Mouse (Mus musculus) retina, postnatal 7 days (tissue): ENCODE results near the gene Oas3.
A peak's percentile ranks its signal among the peaks of the same experiment; 100 is the strongest.

Experiments used
- DNase-seq: peaks from one replicate; pipeline ENCODE4 v3.0.0-alpha.2; 2012; ENCODE audit warnings: low read depth, low spot score

The Oas3 gene

GRCm38 (mm10) chr5:120752786-120753185 is 24.7 kb downstream of the Oas3 start:
- DNase-seq: no peak

GRCm38 (mm10) chr5:120751206-120751605 is 26.3 kb downstream of the Oas3 start:
- no peak for DNase-seq

GRCm38 (mm10) chr5:120749688-120750087 is 27.8 kb downstream of the Oas3 start, which contains the start of gene Oas2:
Gene Oas2, minus strand, starts transcription at chr5:120749853.
- no peak for DNase-seq

- peak; percentile 62 for DNase-seq
These were observed 31.0 kb downstream of the Oas3 start for GRCm38 (mm10) chr5:120746451-120746850.

- peak; percentile 33 for DNase-seq
These were observed 35.3 kb downstream of the Oas3 start for GRCm38 (mm10) chr5:120742125-120742524.

GRCm38 (mm10) chr5:120734380-120734990 is 43.0 kb downstream of the Oas3 start:
- no peak for DNase-seq

- no peak for DNase-seq
These were observed 43.8 kb downstream of the Oas3 start for GRCm38 (mm10) chr5:120733696-120734095.

GRCm38 (mm10) chr5:120732740-120733139 is 44.7 kb downstream of the Oas3 start:
- no peak for DNase-seq

GRCm38 (mm10) chr5:120729319-120729718 is 48.1 kb downstream of the Oas3 start:
- DNase-seq: no peak

- no peak for DNase-seq
These were observed 51.5 kb downstream of the Oas3 start for GRCm38 (mm10) chr5:120725811-120726455.

GRCm38 (mm10) chr5:120721005-120721404 is 56.5 kb downstream of the Oas3 start:
- DNase-seq: no peak

GRCm38 (mm10) chr5:120718600-120719378 is 58.7 kb downstream of the Oas3 start:
- DNase-seq: no peak

- DNase-seq: no peak
These were observed 60.3 kb downstream of the Oas3 start for GRCm38 (mm10) chr5:120717136-120717535.

- DNase-seq: peak; percentile 65
These were observed 63.1 kb downstream of the Oas3 start for GRCm38 (mm10) chr5:120714314-120714713.

- DNase-seq: no peak
These were observed 64.7 kb downstream of the Oas3 start for GRCm38 (mm10) chr5:120712721-120713120.

GRCm38 (mm10) chr5:120711827-120712226 is 65.6 kb downstream of the Oas3 start, which contains the start of gene Dtx1:
Gene Dtx1, minus strand, starts transcription at chr5:120711927.
- DNase-seq: no peak

- no peak for DNase-seq
These were observed 66.0 kb downstream of the Oas3 start for GRCm38 (mm10) chr5:120711416-120711815.

GRCm38 (mm10) chr5:120710826-120711248 is 66.6 kb downstream of the Oas3 start:
- no peak for DNase-seq

- no peak for DNase-seq
These were observed 67.2 kb downstream of the Oas3 start for GRCm38 (mm10) chr5:120710161-120710825.

GRCm38 (mm10) chr5:120706976-120707375 is 70.5 kb downstream of the Oas3 start:
- no peak for DNase-seq

GRCm38 (mm10) chr5:120706541-120706940 is 70.9 kb downstream of the Oas3 start:
- no peak for DNase-seq

GRCm38 (mm10) chr5:120704421-120704820 is 73.0 kb downstream of the Oas3 start:
- no peak for DNase-seq
